Mouse (Mus musculus) heart, postnatal 0 days (tissue): Measurements from ENCODE around the gene Parp11.

Experiments
- CTCF ChIP-seq: IDR thresholded peaks from 2 replicates; pipeline ENCODE4 v1.5.1; 2016; ENCODE audit warnings: antibody characterized with exemption, control low read depth, low read depth
- EP300 ChIP-seq: IDR thresholded peaks from 2 replicates; pipeline ENCODE4 v1.6.1; 2016; ENCODE audit warnings: antibody characterized with exemption, low read depth

GRCm38 (mm10) chr6:127440416-127441104 lies 6.1 kb upstream of the Parp11 start:
- TF ChIP-seq EP300, result no peak
- TF ChIP-seq CTCF, result no peak
